Mouse (Mus musculus) neural tube, embryonic 11.5 days (tissue): ENCODE results near the gene Syne1. TPM values are rescaled to one million over a fixed set of nuclear protein-coding genes. Genes with fewer than 3 reads are reported as not detected.

Experiments
- ATAC-seq: fragments of 200-750 bp; cut with Nextera tagmentation; 2 replicates; pipeline ENCODE4 v1.8.0; 2017; ENCODE audit warnings: moderate number of reproducible peaks, mild to moderate bottlenecking, moderate TSS enrichment, moderate library complexity; ENCODE audit not compliant: insufficient read depth, low FRiP score, low TSS enrichment
- DNase-seq: peaks from one replicate; pipeline ENCODE4 v3.0.0-alpha.2; 2015; ENCODE audit warnings: low spot score
- H3K27ac ChIP-seq: fragments of 300-500 bp; sonication (generic); 2 replicates; pipeline ENCODE4 v1.5.1; 2014; ENCODE audit warnings: low read depth, mild to moderate bottlenecking, low read length
- H3K27me3 ChIP-seq: fragments of 300-500 bp; sonication (generic); 2 replicates; pipeline ENCODE4 v1.6.1; 2014; ENCODE audit warnings: mild to moderate bottlenecking, low read length, mixed read lengths; ENCODE audit not compliant: control insufficient read depth, insufficient read depth
- H3K36me3 ChIP-seq: fragments of 300-500 bp; sonication (generic); 2 replicates; pipeline ENCODE4 v1.6.1; 2014; ENCODE audit warnings: mild to moderate bottlenecking, low read length, moderate library complexity, mixed read lengths; ENCODE audit not compliant: control insufficient read depth, insufficient read depth
- H3K4me1 ChIP-seq: fragments of 300-500 bp; sonication (generic); 2 replicates; pipeline ENCODE4 v1.6.1; 2014; ENCODE audit warnings: low read length, mixed read lengths; ENCODE audit not compliant: control insufficient read depth, insufficient read depth
- H3K4me2 ChIP-seq: fragments of 300-500 bp; sonication (generic); 2 replicates; pipeline ENCODE4 v1.6.1; 2014; ENCODE audit warnings: low read depth, mild to moderate bottlenecking, moderate library complexity
- H3K4me3 ChIP-seq: fragments of 300-500 bp; sonication (generic); 2 replicates; pipeline ENCODE4 v1.5.1; 2014; ENCODE audit warnings: low read depth, low read length
- H3K9ac ChIP-seq: fragments of 300-500 bp; sonication (generic); 2 replicates; pipeline ENCODE4 v1.6.1; 2014; ENCODE audit warnings: mild to moderate bottlenecking, low read length
- H3K9me3 ChIP-seq: fragments of 300-500 bp; sonication (generic); 2 replicates; pipeline ENCODE4 v1.6.1; 2016; ENCODE audit warnings: low read length; ENCODE audit not compliant: control insufficient read depth
- WGBS: fragments of 180-500 bp; shearing (Covaris S2); extraction: QIAGEN DNeasy Blood & Tissue Kit; methylation state at CpG from one replicate; pipeline ENCODE4 v1.1.7; 2014; 5-methylcytosine and 5-hydroxymethylcytosine counted together
- polyA plus RNA-seq: library from polyadenylated mRNA; unstranded; fragments of >200 nt; fragmentation: Nextera tagmentation; extraction: Ambion mirVana; gene quantifications from 2 replicates; pipeline ENCODE4 v1.2.1, GENCODE M21; 2014

Gene Syne1
- polyA plus RNA-seq, 1 experiment from 2014 or later, result 3.2 TPM

- Histone ChIP-seq H3K4me2 (no peak overlapping the region), H3K36me3 (no peaks in the 10 kb centered on the region), H3K4me1 (no peaks in the 10 kb centered on the region), H3K9ac (no peak overlapping the region), H3K27ac (no peak overlapping the region), H3K9me3 (no peaks in the 10 kb centered on the region), H3K27me3 (no peaks in the 10 kb centered on the region), H3K4me3 (no peak overlapping the region)
- DNase-seq (no peak), ATAC-seq (no peak)
- 70% methylated on average over 3 of the region's 3 CpGs for WGBS
These were observed 480.4 kb downstream of the Syne1 start for GRCm38 (mm10) chr10:5070941-5071231.

GRCm38 (mm10) chr10:5070168-5070940 lies 480.9 kb downstream of the Syne1 start:
- H3K4me3 ChIP-seq, result no peak overlapping the region
- H3K9ac ChIP-seq, result no peak overlapping the region
- ATAC-seq (no peak), DNase-seq (no peak)
- H3K27ac ChIP-seq, result no peak overlapping the region
- H3K4me2 ChIP-seq, result no peak overlapping the region
- H3K36me3 ChIP-seq, result no peaks in the 10 kb centered on the region
- no peaks in the 10 kb centered on the region for H3K4me1 ChIP-seq
- WGBS, result 88% methylated on average over 11 of the region's 11 CpGs
- no peaks in the 10 kb centered on the region for H3K27me3 ChIP-seq
- no peaks in the 10 kb centered on the region for H3K9me3 ChIP-seq

GRCm38 (mm10) chr10:5068676-5069265 lies 482.5 kb downstream of the Syne1 start, which contains the start of gene Gm10097:
Gene Gm10097, plus strand, starts transcription at chr10:5069192.
- no peak within 1 kb of the TSS for H3K27ac ChIP-seq
- H3K4me1 ChIP-seq, result no peaks in the 10 kb centered on the region
- no peaks in the 10 kb centered on the region for H3K27me3 ChIP-seq
- no peaks in the 10 kb centered on the region for H3K9me3 ChIP-seq
- H3K36me3 ChIP-seq, result no peaks in the 10 kb centered on the region
- 85% methylated on average over 14 of the region's 14 CpGs for WGBS
- no peak for ATAC-seq
- no peak within 1 kb of the TSS for H3K4me2 ChIP-seq
- no peak within 1 kb of the TSS for H3K9ac ChIP-seq
- no peak within 1 kb of the TSS for H3K4me3 ChIP-seq
- no peak for DNase-seq

- Histone ChIP-seq H3K27me3 (no peaks in the 10 kb centered on the region), H3K27ac (no peak overlapping the region), H3K4me1 (no peaks in the 10 kb centered on the region), H3K4me3 (no peak overlapping the region), H3K36me3 (no peaks in the 10 kb centered on the region), H3K4me2 (no peak overlapping the region), H3K9ac (no peak overlapping the region), H3K9me3 (no peaks in the 10 kb centered on the region)
- ATAC-seq, result no peak
- WGBS, result 85% methylated on average over 3 of the region's 3 CpGs
- no peak for DNase-seq
These were observed 484.2 kb downstream of the Syne1 start for GRCm38 (mm10) chr10:5067113-5067512.

GRCm38 (mm10) chr10:5059983-5060382 lies 491.3 kb downstream of the Syne1 start:
- Histone ChIP-seq H3K4me3 (no peak overlapping the region), H3K4me1 (no peaks in the 10 kb centered on the region), H3K9ac (no peak overlapping the region), H3K9me3 (no peaks in the 10 kb centered on the region), H3K27ac (no peak overlapping the region), H3K27me3 (no peaks in the 10 kb centered on the region), H3K36me3 (no peaks in the 10 kb centered on the region), H3K4me2 (no peak overlapping the region)
- ATAC-seq (no peak), DNase-seq (no peak)
- WGBS, result 88% methylated on average over 2 of the region's 2 CpGs

GRCm38 (mm10) chr10:5058876-5059275 lies 492.4 kb downstream of the Syne1 start:
- Histone ChIP-seq H3K9me3 (no peaks in the 10 kb centered on the region), H3K27ac (no peak overlapping the region), H3K9ac (no peak overlapping the region), H3K36me3 (no peaks in the 10 kb centered on the region), H3K4me1 (no peaks in the 10 kb centered on the region), H3K4me3 (no peak overlapping the region), H3K27me3 (no peaks in the 10 kb centered on the region), H3K4me2 (no peak overlapping the region)
- no peak for ATAC-seq
- no peak for DNase-seq
- 87% methylated on average over 2 of the region's 2 CpGs for WGBS

- WGBS, result 94% methylated on average over 15 of the region's 15 CpGs
- H3K4me3 ChIP-seq, result no peak overlapping the region
- no peaks in the 10 kb centered on the region for H3K36me3 ChIP-seq
- H3K4me2 ChIP-seq, result no peak overlapping the region
- H3K27ac ChIP-seq, result no peak overlapping the region
- no peaks in the 10 kb centered on the region for H3K9me3 ChIP-seq
- ATAC-seq (no peak), DNase-seq (no peak)
- H3K4me1 ChIP-seq, result no peaks in the 10 kb centered on the region
- no peaks in the 10 kb centered on the region for H3K27me3 ChIP-seq
- no peak overlapping the region for H3K9ac ChIP-seq
These were observed 493.6 kb downstream of the Syne1 start for GRCm38 (mm10) chr10:5057661-5058060.

- WGBS, result 90% methylated on average over 3 of the region's 3 CpGs
- no peaks in the 10 kb centered on the region for H3K4me1 ChIP-seq
- ATAC-seq, result no peak
- no peak for DNase-seq
- no peaks in the 10 kb centered on the region for H3K36me3 ChIP-seq
- H3K27ac ChIP-seq, result no peak overlapping the region
- H3K9ac ChIP-seq, result no peak overlapping the region
- no peak overlapping the region for H3K4me3 ChIP-seq
- H3K27me3 ChIP-seq, result no peaks in the 10 kb centered on the region
- no peak overlapping the region for H3K4me2 ChIP-seq
- H3K9me3 ChIP-seq, result no peaks in the 10 kb centered on the region
These were observed 494.3 kb downstream of the Syne1 start for GRCm38 (mm10) chr10:5056940-5057339.

GRCm38 (mm10) chr10:5056243-5056735 lies 495.0 kb downstream of the Syne1 start:
- ATAC-seq (no peak), DNase-seq (no peak)
- H3K4me2 ChIP-seq, result no peak overlapping the region
- WGBS, result 82% methylated on average over 10 of the region's 10 CpGs
- no peak overlapping the region for H3K4me3 ChIP-seq
- no peaks in the 10 kb centered on the region for H3K27me3 ChIP-seq
- H3K4me1 ChIP-seq, result no peaks in the 10 kb centered on the region
- no peak overlapping the region for H3K9ac ChIP-seq
- H3K9me3 ChIP-seq, result no peaks in the 10 kb centered on the region
- no peaks in the 10 kb centered on the region for H3K36me3 ChIP-seq
- no peak overlapping the region for H3K27ac ChIP-seq
